Mouse (Mus musculus): ENCODE measurements around the gene Elavl2.

DNA sequence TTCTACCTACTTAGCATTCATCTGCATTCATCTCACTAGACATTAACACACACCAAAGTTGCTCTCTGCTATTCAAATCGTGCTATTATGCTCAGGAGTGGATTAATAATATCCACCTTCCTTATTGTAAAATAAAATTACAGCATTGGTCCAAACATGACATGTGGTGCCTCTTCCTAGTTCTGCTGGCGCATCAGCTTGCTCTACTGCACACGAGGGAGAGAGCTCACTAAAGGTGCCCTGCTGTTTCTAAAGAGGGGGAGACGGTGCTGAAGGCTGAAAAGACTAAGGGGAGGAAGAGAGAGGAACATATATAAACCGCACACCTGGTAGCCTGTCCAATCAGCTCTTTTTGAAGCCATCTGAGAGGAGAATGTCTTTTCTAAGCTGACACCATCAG lies 38.1 kb downstream of the Elavl2 start:
- no peak for TF ChIP-seq CTCF (IDR thresholded peaks at IDR 0.05)
- no peak for TF ChIP-seq POLR2A (IDR thresholded peaks at IDR 0.05; ENCODE audit: insufficient read depth, low read depth, low read length)
- TF ChIP-seq EP300 (IDR thresholded peaks at IDR 0.05; ENCODE audit: insufficient read depth, low read depth, low read length): no peak
